Mouse (Mus musculus) kidney, embryonic 16.5 days (tissue): ENCODE results near the gene Bcl2. TPM values are rescaled to one million over a fixed set of nuclear protein-coding genes. Genes with fewer than 3 reads are reported as not detected.

Experiments used
- ATAC-seq: fragments of 200-750 bp; cut with Nextera tagmentation; 2 replicates; pipeline ENCODE4 v1.8.0; 2017; ENCODE audit warnings: moderate TSS enrichment; ENCODE audit not compliant: low FRiP score, low TSS enrichment
- H3K27ac ChIP-seq: fragments of 300-500 bp; sonication (generic); 2 replicates; pipeline ENCODE4 v1.5.1; 2014; ENCODE audit warnings: low read length
- H3K27me3 ChIP-seq: fragments of 300-500 bp; sonication (generic); 2 replicates; pipeline ENCODE4 v1.6.1; 2014; ENCODE audit warnings: low read length, control low read depth, mixed read lengths; ENCODE audit not compliant: insufficient read depth
- H3K36me3 ChIP-seq: fragments of 300-500 bp; sonication (generic); 2 replicates; pipeline ENCODE4 v1.6.1; 2014; ENCODE audit warnings: low read length, control low read depth, mixed read lengths; ENCODE audit not compliant: insufficient read depth
- H3K4me1 ChIP-seq: fragments of 300-500 bp; sonication (generic); 2 replicates; pipeline ENCODE4 v1.6.1; 2014; ENCODE audit warnings: low read length, control low read depth, mixed read lengths; ENCODE audit not compliant: insufficient read depth
- H3K4me2 ChIP-seq: fragments of 300-500 bp; sonication (generic); replicated peaks from 2 replicates; pipeline ENCODE4 v1.6.1; 2014; ENCODE audit warnings: low read depth, low read length
- H3K4me3 ChIP-seq: fragments of 300-500 bp; sonication (generic); 2 replicates; pipeline ENCODE4 v1.5.1; 2014; ENCODE audit warnings: mild to moderate bottlenecking, low read length
- H3K9ac ChIP-seq: fragments of 300-500 bp; sonication (generic); replicated peaks from 2 replicates; pipeline ENCODE4 v1.6.1; 2014; ENCODE audit warnings: low read length
- H3K9me3 ChIP-seq: fragments of 300-500 bp; sonication (generic); 2 replicates; pipeline ENCODE4 v1.6.1; 2016; ENCODE audit warnings: low read length, control low read depth
- WGBS: fragments of 180-500 bp; shearing (Covaris S2); extraction: QIAGEN DNeasy Blood & Tissue Kit; methylation state at CpG from one replicate; pipeline ENCODE4 v1.1.7; 2014; 5-methylcytosine and 5-hydroxymethylcytosine counted together
- polyA plus RNA-seq: library from polyadenylated mRNA; unstranded; fragments of >200 nt; fragmentation: Nextera tagmentation; extraction: Ambion mirVana; gene quantifications from 2 replicates; pipeline ENCODE4 v1.2.1, GENCODE M21; 2015

Bcl2 gene
- polyA plus RNA-seq, 1 experiment from 2014 or later, result 20.4 TPM

DNA sequence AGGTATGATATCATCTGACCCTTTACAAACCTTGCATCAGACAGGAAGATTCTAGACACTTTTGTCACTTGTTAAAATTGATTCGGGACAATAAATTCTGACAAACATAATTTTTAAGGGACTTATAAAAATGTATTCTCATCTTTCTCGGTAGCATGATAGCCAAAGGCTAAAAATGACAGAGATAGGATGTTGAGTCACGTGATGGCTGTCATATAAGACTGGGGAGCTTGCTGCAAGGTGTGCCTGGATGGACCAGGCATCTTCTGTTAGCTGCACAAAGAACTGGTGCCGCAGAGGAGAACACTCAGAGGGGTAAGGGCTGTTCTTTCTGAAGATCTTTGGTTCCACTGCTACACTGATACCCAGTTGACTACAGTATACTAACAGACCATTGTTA lies 112.8 kb downstream of the Bcl2 start:
- Histone ChIP-seq H3K9ac (no peak overlapping the region), H3K4me1 (peaks cover 40% of the 10 kb centered on the region), H3K27ac (no peak overlapping the region), H3K36me3 (no peaks in the 10 kb centered on the region), H3K4me3 (no peak overlapping the region), H3K4me2 (no peak overlapping the region), H3K27me3 (no peaks in the 10 kb centered on the region), H3K9me3 (no peaks in the 10 kb centered on the region)
- WGBS, result 92% methylated on average over 4 of the region's 4 CpGs
- no peak for ATAC-seq

- H3K36me3 ChIP-seq, result no peaks in the 10 kb centered on the region
- no peak for ATAC-seq
- H3K4me3 ChIP-seq, result no peak overlapping the region
- no peaks in the 10 kb centered on the region for H3K27me3 ChIP-seq
- no peak overlapping the region for H3K9ac ChIP-seq
- no peak overlapping the region for H3K27ac ChIP-seq
- H3K9me3 ChIP-seq, result no peaks in the 10 kb centered on the region
- H3K4me1 ChIP-seq, result peaks cover 40% of the 10 kb centered on the region
- WGBS, result 68% methylated on average over 5 of the region's 5 CpGs
- no peak overlapping the region for H3K4me2 ChIP-seq
Observed at GRCm38 (mm10) chr1:106600841-106601240, 113.2 kb downstream of the Bcl2 start.

GRCm38 (mm10) chr1:106598292-106598583 lies 115.8 kb downstream of the Bcl2 start:
- peak overlapping the region; percentile 36; the same call in 1 of the 2 replicates for H3K27ac ChIP-seq
- H3K9ac ChIP-seq, result no peak overlapping the region
- 38% methylated on average over 2 of the region's 2 CpGs for WGBS
- no peaks in the 10 kb centered on the region for H3K36me3 ChIP-seq
- H3K4me2 ChIP-seq, result no peak overlapping the region
- peaks cover 26% of the 10 kb centered on the region for H3K4me1 ChIP-seq
- no peaks in the 10 kb centered on the region for H3K9me3 ChIP-seq
- no peak overlapping the region for H3K4me3 ChIP-seq
- peak; percentile 46; the same call in 1 of the 2 replicates for ATAC-seq
- H3K27me3 ChIP-seq, result no peaks in the 10 kb centered on the region

DNA sequence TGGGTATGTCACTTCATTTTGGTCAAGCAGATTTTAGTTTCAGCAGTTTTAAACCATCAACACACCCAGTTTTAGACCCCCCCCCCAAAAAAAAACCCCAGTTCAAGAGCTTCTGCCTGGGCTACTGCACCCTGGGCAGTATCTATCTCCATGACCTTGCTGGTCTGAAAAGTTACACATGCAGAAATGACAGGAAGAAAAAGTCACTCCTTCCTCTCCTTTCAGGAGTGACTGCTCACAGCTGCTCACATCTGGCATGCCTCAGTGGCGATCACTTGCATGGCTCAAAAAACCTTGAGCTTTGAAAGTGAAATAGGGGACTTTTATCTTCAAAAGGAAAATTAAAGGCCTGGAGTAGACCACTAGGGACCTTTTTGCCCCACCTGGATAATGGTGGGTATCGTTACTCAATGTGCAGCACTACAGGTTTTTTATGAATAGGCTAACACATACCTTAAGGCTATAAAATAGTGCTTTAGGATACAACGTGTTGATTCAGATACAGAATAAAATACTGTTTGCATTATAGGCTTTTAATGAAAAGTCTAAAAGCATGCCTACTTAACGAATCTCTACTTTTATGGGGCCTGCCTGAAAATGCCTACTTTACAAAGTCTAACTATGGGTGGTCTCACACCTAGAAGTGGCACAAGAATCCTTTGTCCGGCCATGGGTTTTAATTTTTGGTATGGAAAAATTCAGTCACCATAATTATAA lies 116.3 kb downstream of the Bcl2 start:
- no peaks in the 10 kb centered on the region for H3K27me3 ChIP-seq
- H3K4me2 ChIP-seq, result no peak overlapping the region
- no peak overlapping the region for H3K4me3 ChIP-seq
- H3K9ac ChIP-seq, result no peak overlapping the region
- WGBS, result 43% methylated on average over 5 of the region's 5 CpGs
- peak overlapping the region; percentile 36; the same call in 1 of the 2 replicates for H3K27ac ChIP-seq
- no peaks in the 10 kb centered on the region for H3K9me3 ChIP-seq
- H3K4me1 ChIP-seq, result peaks cover 21% of the 10 kb centered on the region
- no peak for ATAC-seq
- no peaks in the 10 kb centered on the region for H3K36me3 ChIP-seq

DNA sequence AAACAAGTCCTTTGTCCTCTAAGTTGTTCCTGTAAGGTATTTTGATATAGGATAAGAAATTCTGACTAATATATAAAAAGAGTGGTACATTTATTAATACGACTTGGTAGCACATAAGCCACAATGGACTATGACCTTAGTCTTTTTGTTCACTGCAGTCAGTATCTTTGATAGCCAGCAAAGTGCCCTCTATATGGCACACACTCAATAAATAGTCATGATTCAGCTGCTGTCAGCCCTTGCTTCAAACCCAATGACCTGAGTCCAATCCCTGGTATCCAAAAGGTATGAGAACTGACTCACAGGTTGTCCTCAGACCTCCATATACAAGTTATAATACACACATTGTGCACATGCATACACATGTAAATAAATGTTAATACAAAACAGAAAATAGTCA lies 117.7 kb downstream of the Bcl2 start:
- H3K36me3 ChIP-seq, result no peaks in the 10 kb centered on the region
- H3K4me3 ChIP-seq, result no peak overlapping the region
- 91% methylated on average over 1 of the region's 1 CpGs for WGBS
- H3K27ac ChIP-seq, result no peak overlapping the region
- H3K4me2 ChIP-seq, result no peak overlapping the region
- no peak for ATAC-seq
- no peaks in the 10 kb centered on the region for H3K27me3 ChIP-seq
- peaks cover 13% of the 10 kb centered on the region for H3K4me1 ChIP-seq
- H3K9me3 ChIP-seq, result no peaks in the 10 kb centered on the region
- H3K9ac ChIP-seq, result no peak overlapping the region

DNA sequence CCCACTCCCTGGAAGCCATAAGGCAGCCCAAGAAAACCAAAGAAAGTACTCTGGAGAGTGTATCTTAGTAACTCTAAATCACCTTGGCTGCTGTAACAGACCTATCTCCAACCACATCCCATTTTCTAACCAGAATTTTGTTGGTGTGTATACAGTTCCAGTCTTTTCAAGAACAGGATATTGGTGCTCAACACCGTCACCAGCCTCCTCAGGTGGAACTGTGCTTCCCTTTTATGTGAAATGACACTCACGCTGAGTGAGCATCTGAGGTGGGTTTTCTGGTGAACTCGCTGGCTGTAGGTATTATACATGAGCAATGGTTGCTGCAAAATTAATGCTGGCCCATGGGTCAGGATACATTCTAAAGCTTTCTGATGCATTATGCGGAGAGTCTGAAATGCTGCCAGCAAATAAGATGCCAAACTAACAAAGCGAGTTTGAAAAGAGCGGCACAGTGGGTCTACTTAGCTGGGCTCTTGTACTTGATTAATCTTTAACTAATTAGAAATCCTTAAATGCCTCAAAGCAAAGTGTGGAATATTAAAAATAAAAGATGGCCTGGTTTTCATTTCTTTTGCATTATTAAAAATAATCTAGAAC lies 118.7 kb downstream of the Bcl2 start:
- H3K9ac ChIP-seq, result no peak overlapping the region
- H3K4me2 ChIP-seq, result no peak overlapping the region
- peaks cover 13% of the 10 kb centered on the region for H3K4me1 ChIP-seq
- WGBS, result 83% methylated on average over 6 of the region's 6 CpGs
- ATAC-seq, result no peak
- H3K9me3 ChIP-seq, result no peaks in the 10 kb centered on the region
- H3K27ac ChIP-seq, result no peak overlapping the region
- no peaks in the 10 kb centered on the region for H3K36me3 ChIP-seq
- no peak overlapping the region for H3K4me3 ChIP-seq
- no peaks in the 10 kb centered on the region for H3K27me3 ChIP-seq

DNA sequence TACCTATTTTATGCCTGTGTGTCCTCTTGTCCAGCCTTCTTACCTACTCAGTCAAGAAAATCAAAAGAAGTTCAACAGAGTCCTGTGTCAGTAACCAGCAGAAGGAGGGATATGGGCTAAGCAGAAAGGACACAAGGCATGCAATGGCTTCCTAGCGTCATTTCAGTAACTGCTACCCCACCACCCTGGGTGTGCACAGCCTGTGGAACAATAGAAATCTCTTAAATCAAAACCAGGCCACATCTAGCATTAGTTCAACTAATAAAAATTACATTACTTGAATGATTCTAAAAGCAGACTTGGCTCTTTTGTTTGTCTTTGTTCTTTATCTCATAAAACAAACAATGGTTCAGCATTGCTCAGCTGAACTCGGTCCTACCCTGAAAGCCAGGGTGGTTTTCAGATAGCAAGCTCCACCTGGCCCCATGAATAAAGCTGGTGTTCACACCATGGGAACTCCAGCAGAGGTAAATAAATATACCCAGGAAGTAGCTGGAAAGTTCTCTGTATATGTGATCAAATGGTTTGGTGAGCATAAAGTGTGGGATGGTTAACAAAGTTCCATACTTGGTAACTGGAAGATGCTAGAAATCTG lies 122.8 kb downstream of the Bcl2 start:
- H3K36me3 ChIP-seq, result no peaks in the 10 kb centered on the region
- H3K4me1 ChIP-seq, result peaks cover 21% of the 10 kb centered on the region
- ATAC-seq, result no peak
- H3K4me3 ChIP-seq, result no peak overlapping the region
- no peaks in the 10 kb centered on the region for H3K27me3 ChIP-seq
- 56% methylated on average over 2 of the region's 2 CpGs for WGBS
- no peak overlapping the region for H3K27ac ChIP-seq
- no peak overlapping the region for H3K4me2 ChIP-seq
- no peaks in the 10 kb centered on the region for H3K9me3 ChIP-seq
- H3K9ac ChIP-seq, result no peak overlapping the region

DNA sequence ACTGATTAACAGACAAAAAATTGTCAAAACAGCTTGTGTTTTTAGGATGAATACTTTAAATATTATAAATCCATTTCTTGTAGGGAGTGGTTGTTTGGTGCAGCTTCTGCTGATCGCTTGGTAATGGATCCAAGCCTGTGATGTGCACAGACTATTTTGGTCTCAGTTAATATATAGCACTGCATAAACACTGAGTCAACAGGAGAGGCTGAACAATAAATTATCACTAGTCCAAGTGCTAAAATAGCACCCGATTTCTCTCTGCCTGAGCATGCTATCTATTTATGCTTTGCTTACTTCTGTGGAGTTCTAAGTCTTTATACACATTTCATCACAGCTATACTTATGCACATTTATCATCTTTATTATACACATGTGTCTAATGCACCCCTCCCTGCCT lies 124.9 kb downstream of the Bcl2 start:
- 26% methylated on average over 2 of the region's 2 CpGs for WGBS
- no peak overlapping the region for H3K27ac ChIP-seq
- H3K4me3 ChIP-seq, result no peak overlapping the region
- no peaks in the 10 kb centered on the region for H3K9me3 ChIP-seq
- no peak for ATAC-seq
- no peaks in the 10 kb centered on the region for H3K27me3 ChIP-seq
- no peaks in the 10 kb centered on the region for H3K36me3 ChIP-seq
- no peak overlapping the region for H3K9ac ChIP-seq
- H3K4me2 ChIP-seq, result no peak overlapping the region
- H3K4me1 ChIP-seq, result peaks cover 30% of the 10 kb centered on the region

DNA sequence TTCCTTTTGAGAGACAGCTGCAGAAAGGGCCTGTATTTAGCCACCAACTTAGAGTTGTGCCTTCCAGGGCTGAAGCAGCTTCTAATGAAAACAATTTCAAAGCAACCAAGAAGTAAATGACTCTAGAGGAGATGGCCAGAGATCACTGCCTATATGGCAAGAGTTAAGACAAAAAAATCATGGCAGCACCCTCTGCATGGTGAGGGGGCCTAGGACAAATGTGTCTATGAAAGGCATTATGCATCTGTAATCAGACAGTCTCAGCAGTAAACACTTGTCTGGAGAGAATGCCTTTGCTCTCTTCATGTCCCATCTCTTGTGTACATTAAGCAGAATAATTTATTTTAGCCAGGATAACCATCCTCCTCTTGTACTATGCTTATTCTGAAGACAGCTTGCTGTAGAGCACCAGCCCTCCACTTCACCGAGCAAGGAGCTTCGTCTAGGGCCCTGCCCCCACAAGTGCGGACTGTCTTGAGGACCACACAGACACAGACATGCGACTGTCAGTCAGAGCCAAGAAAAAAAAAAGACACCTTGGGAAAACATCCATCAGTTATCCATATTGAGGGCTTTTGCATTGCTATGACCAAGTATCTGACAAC lies 126.1 kb downstream of the Bcl2 start:
- ATAC-seq, result no peak
- H3K4me3 ChIP-seq, result no peak overlapping the region
- 87% methylated on average over 4 of the region's 4 CpGs for WGBS
- no peaks in the 10 kb centered on the region for H3K36me3 ChIP-seq
- no peak overlapping the region for H3K27ac ChIP-seq
- no peak overlapping the region for H3K9ac ChIP-seq
- H3K27me3 ChIP-seq, result no peaks in the 10 kb centered on the region
- no peaks in the 10 kb centered on the region for H3K9me3 ChIP-seq
- peaks cover 42% of the 10 kb centered on the region for H3K4me1 ChIP-seq
- H3K4me2 ChIP-seq, result no peak overlapping the region

DNA sequence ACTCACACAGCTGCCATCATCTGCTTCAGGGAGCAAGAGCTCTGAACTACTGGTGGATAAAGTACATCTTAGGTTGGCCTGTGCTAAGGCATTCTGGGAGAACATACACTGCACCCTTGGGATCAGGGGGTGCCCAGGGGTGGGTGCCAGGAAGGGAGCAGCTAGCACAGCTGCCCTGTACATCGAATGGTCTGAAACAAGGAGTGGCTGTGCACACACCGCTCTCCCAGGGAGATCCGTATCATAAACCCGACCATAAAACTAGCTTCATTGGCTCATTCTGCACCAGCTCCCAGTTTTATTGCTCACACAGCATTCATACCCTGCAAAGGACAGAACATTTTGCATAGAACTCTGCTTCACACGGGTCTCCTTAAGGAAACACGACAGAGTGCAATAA lies 127.3 kb downstream of the Bcl2 start:
- H3K4me2 ChIP-seq, result no peak overlapping the region
- H3K9me3 ChIP-seq, result no peaks in the 10 kb centered on the region
- WGBS, result 18% methylated on average over 6 of the region's 6 CpGs
- no peaks in the 10 kb centered on the region for H3K36me3 ChIP-seq
- H3K9ac ChIP-seq, result no peak overlapping the region
- H3K27ac ChIP-seq, result peak overlapping the region; percentile 50; the same call in 1 of the 2 replicates
- peaks cover 54% of the 10 kb centered on the region for H3K4me1 ChIP-seq
- no peaks in the 10 kb centered on the region for H3K27me3 ChIP-seq
- peak; percentile 37; the same call in 1 of the 2 replicates for ATAC-seq
- H3K4me3 ChIP-seq, result no peak overlapping the region
